Mouse (Mus musculus) heart, adult 8-10 months (tissue): ENCODE measurements at regions not wholly inside any gene's neighbourhood (a gene's known extent, or its start where the extent isn't known, plus 50 kb on each side); places are given as distances from the start of the nearest gene placed in this dataset.

Experiments
- DNase-seq: peaks from one replicate; pipeline ENCODE4 v3.0.0; 2022; ENCODE audit warnings: low spot score

DNA sequence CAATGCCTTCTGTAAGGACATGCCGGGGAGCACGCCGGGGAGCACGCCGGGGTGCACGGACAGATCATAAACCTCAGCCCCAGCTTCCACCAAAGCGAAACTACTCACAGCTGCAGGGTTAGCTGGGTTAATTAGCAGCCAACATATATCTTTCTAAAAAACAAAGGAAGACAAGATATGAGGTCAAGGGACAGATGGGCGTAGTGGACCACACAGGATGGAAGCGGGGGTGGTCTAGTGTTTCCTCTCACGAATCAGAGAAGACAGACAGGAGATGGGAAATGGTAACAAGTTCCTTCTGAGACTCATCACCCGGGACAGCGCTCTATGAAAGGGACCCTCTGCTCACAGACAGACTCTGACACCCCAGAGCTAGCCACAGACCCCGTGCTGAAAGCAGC, 60.0 kb upstream of the Ajap1 start:
- DNase-seq = no peak

DNA sequence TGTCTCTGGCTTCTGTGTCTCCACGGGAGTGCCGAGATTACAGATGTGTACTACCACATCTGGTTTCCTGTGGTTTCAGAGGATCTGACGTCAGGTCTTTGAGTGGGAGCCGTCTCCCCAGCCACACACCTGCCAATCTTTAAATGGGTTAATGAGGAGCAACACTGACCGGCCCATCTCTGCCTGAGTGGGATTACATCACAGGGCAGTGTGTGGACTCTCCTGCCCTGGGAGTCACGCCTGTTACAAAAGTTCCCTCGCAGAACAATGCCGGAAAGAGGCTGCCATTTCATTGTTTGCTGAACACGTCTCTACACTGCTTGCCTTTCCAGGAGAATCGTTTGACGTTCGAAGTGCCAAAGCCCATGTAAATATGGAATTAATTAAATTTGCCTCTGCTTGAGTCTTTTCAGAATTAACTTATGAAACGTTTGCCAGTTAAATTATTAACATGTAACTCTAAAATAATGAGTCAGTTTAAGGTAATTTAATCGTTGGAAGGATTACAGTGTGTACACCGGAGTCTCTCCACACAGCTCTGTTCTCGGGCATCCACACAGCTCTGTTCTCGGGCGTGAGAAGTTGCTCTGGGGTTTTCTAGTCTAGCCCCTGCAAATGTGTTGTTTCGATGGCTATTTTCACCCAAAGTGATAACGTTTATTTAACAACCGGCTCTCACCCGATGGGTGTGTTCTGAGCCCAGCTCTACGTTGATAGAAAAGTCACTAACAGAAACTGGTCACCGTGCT, 61.5 kb upstream of the Ajap1 start:
- no peak for DNase-seq

DNA sequence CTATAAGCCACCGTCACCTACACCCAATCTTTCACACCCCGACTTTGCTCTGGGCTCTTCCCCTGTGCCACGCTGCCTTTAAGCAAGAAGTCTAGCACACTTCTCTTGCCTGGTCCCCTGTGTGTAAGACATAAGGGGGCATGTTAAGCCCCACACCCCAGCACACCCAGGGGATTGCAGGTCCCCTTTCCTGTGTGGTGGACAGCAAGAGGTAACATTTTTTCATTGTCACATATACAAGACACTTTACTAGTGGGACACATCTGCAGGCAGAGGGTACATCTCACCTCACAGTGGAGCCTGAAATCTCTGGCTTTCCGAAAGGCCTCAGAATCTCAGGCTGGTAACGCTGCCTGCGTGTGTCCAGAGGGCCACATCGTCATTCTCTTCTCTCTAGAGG, 64.1 kb upstream of the Ajap1 start:
- DNase-seq = no peak

DNA sequence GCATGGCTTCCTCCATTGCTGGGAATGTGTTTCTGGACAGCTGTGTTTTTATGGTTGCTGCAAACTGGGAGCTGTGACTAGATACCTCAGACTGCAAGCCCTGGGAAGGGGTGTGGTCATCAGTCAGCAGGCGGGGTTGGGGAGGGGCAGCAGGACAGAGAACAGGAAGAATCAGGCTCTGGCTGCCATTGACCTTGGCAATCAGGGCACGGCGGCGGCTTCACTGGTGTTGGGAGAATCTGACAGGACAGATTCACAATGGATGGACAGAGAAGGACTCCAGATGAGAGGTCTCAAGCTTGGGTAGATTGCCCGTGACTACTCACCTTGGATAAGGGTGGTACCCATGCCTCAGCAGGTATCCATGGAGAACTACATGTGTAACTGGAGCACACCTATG, 64.5 kb upstream of the Ajap1 start:
- DNase-seq = no peak

DNA sequence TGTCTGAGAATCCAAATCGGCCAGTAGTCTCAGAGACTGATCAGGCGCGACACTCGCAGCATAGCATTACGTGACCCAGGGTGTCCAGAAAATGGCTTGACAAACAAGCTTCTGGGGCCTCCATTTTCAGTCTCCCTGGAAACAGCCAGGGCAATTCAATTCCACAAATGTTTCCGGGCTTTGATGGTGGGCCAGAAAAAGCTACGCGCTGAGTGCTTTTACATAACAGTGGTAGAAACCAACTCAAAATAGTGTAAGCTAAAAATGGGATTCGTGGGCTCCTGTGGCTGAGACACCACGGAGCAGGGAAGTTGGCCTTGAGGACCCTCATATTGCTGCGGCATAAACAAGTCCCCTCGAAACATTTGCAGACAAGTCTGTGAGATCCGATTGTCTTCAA, 65.3 kb upstream of the Ajap1 start:
- no peak for DNase-seq

DNA sequence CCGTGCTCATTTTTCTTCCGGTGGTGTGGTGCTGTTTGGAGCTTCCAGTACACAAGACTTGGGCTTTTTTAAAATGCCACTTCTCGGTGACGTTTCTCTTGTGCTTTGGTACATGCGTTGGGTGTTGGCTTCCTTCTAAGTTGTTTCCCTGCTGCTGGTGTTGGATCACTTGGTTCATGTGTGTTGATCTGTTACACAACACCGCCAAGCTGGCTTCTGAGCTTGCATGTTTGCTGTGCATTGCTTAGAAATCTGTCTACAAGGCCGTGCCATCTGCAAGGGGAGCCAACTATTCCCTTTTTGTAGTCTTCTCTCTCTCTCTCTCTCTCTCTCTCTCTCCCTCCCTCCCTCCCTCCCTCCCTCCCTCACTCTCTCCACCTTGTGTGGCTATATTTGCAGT, 68.7 kb upstream of the Ajap1 start:
- no peak for DNase-seq

DNA sequence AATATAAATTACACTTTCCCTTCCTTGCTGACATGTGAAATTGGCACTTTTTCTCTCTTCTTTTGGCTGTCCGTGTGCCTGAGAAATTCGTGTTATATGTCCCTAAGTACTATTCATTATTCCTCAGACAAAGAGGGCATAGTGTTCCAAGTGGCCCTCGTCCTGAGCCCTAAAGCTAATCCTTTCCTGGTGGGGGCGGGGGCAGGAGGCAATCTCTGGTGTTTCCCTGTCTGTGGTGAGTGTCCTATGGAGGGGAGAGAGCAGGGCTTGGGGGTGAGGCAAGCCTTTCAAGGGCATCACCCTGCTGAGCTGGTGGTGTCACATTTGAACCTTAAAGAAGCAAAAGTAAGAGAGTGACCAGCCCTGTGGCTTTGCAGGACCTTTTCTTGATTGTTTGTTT, 69.9 kb upstream of the Ajap1 start:
- no peak for DNase-seq

DNA sequence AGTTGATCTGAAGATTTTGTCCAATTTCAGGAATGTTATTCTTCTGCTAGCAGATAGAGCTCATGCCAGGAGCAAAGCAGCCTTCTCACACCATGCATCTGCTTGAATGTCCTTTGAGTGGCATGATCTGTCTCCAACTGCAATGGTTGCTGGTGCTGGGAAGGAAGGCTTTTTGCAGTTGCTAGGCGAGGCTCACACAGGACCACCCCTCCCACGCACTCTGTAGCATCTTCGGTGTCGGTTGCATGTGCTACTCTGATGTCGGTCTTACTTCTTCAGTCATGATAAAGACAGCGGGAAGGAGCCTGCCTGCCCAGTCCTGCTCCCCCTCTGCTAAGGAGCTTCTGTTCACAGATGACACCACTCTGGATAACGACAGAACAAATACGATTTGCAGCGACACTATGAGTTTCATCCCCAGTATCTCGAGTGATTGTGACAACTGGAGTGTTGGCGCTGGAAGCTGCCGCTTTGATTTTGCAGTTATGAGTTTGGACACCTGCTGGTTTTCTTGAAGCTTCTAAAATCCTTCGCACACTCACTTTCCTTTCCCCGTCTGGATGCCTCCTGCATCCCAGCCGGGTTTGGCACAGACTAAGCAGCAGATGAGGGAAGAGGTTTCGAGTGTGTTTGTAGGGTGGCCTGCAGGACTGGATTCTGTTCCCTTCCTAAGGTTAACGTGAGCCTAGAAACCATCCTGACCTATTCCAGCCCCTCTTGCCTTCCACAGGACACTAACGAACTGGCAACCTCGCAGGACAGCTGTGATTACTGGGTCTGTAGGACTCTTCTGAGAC, 75.4 kb upstream of the Ajap1 start:
- DNase-seq = no peak

DNA sequence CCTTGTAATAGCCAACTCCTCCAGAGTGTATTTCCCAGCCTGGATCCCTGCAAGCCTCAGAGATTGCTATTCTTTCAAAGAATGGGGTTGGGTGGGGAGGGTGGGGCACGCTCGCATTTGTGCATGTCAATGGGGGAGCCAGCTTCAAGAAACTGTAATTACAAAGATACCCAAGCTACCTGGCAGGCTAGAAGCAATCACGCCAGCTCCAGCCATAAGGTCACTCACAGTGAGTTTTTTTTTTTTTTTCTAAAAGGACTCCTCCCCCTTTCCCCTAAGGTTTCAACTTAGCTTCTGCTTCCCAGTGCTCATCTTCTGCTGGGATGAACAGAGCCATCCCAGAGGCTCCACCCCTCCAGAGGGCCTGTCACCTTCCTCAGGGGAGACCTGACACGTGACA, 77.0 kb upstream of the Ajap1 start:
- no peak for DNase-seq

DNA sequence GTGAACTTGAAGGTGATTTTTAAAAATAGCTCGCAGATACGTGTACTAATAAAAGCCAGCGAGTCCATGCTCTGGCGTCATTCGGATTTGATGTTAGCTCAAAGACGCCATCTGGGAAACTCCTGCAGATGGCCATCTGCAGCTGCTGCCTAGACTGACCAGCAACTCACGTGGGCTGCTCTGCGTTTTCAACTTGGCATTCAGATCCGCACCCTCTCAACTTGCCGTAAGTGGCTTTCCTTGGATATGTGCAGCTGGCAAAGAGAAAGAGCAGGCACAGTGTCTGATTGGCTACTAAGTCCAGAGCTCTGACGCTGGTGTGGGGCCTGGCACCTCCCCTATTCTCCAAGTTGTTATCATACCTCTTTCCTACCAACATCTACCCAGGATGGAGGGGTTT, 77.6 kb upstream of the Ajap1 start:
- peak; percentile 21 for DNase-seq

DNA sequence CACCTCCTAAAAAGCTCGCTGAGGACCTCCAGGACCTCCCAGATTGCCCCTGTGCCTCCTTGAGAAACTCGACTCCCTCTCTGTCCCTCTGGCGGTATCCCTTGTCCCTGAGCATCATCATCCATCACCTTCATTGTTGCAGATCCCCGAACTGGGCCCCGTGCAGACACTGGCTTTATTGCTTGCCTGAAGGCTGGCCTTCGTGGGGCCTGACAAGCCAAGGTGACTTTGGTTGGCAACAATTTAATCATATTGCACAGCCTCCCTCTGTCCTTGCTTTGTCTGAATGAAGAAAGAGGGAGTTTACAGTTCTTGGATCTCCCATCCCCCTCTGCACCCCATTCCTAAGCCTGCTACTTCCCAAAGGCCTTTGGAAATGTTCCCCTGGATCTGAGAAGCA, 78.3 kb upstream of the Ajap1 start:
- no peak for DNase-seq

DNA sequence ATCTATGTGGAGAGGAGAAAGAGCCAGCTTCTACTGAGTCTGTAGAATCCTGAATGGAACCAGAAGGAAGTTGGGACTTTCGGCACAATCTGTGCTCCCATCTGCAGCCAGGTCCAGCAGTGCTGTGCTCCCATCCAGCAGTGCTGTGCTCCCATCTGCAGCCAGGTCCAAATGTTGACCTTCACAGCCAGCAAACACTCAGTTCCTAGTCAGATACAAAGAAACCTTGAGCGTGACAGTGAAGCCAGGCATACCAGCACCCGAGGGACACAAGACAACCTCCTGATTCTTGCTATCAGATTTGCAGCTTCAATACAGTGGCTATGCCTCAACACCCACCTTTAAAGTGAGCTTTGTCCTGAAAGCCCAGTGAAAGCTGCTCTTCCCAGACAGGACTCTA, 79.4 kb upstream of the Ajap1 start:
- no peak for DNase-seq

DNA sequence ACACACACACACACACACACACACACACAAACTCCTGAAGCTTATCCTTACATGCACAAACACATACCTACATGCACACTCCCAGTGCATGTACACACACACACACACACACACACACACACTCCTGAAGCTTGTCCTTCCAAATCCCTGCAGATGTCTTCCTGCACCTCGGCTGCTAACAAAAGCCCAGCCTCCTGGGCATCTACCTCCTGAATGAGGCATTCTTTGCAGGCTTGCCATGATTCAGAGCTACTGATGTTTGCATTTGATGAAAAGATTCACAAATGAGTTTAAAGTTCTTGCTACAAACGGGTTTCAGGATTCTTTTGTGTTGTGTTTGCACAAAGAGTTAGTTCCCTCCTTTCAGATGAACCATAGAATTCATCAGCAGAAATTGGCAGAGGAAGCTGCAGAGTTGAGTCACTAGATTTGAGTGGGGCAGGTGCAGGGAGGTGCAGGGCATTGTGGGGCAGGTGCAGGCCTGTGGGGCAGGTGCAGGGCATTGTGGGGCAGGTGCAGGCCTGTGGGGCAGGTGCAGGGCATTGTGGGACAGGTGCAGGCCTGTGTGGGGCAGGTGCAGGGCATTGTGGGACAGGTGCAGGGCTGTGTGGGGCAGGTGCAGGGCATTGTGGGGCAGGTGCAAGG, 84.8 kb upstream of the Ajap1 start:
- DNase-seq = no peak

DNA sequence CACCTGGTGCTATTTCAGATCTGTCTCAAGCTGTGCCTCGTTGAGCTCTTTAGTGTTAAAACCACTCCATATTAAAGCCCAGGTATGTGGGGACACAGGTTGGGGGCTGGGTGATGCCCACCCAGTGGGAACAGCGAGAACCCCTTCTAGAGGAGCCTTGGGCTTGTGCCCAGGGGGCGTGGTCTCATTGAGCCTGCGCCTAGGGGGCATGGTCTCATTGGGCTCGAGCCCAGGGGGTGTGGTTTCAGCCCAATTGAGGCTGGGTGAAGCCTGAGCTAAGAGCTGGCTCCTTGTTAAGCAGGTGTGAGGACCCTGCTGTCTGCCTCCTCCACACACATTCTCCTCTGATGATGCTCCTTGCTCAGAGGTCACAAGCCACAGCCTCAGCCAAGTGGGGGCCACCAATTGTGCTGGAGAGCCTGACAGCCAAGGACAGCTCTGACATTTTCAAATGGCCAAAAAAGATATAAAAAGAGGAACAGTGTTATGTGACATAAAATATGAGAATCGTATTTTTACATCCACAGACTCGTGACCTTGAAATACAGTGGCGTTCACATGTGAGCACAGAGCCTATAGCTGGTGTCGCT, 90.7 kb upstream of the Ajap1 start:
- no peak for DNase-seq

DNA sequence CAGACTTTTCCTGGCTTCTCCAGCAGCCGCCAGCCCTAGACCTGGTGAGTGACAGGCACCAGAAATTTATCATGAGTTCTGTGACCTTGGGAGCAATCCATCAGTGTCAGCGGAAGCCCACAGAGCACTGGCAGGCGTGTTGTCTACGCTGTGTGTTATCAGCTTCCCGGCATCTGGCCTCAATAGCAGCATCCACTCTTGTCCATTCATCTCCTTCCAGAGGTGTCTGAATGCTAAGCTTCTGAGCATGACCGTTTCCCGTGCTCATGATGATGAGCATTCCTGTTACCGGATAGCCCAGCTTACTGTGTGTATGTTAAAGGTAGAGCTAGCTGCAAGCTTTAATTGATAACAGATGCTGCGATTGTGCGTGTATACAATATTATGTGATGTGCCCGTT, 110.7 kb upstream of the Ajap1 start:
- DNase-seq = no peak

DNA sequence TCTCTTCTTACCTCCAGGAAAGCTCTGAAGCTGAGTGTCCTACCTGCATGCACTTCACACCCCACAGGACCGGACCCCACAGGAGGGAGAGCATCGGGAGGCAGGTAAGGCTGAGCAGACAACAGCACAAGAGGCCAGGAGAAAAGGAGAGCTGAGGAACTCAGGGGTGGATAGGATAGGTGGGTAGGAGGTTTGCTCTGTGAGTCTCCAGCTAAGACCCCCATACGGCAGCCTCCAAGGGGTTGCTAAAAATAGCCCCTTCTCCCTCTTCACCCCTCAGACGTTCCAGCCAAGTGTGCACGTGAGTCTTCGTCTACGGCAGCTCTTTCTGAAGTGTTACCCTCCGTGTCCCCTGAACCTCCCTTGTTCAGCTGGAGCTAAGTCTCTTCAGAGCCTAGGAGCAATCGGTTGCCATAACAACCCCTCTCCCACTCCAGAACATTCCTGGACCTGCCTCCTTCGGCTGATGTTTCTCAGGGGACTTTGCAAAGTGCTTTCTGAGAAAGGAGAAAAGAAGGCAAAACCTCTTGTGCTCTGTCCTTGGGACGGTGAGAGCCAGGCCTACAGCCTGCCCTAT, 117.3 kb upstream of the Ajap1 start:
- DNase-seq = no peak

DNA sequence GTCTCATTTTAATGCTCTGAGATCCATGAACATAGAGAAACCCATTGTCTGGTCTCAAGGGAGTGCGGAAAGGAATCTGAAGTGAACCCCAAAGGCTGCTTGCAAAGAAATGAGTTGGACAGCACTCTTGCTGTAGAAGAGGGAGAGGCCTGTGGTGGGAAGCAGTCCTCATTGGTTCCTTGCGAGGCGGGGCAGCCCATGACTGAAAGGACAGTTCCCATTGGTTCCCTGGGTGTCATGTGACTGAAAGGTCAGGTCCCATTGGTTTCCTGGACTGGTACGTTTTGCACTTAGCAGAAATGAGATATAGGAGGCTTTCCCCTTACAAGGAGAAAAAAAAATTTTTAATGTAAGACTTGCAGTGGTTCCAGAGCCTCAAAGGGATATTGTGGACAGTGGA, 119.9 kb upstream of the Ajap1 start:
- no peak for DNase-seq

DNA sequence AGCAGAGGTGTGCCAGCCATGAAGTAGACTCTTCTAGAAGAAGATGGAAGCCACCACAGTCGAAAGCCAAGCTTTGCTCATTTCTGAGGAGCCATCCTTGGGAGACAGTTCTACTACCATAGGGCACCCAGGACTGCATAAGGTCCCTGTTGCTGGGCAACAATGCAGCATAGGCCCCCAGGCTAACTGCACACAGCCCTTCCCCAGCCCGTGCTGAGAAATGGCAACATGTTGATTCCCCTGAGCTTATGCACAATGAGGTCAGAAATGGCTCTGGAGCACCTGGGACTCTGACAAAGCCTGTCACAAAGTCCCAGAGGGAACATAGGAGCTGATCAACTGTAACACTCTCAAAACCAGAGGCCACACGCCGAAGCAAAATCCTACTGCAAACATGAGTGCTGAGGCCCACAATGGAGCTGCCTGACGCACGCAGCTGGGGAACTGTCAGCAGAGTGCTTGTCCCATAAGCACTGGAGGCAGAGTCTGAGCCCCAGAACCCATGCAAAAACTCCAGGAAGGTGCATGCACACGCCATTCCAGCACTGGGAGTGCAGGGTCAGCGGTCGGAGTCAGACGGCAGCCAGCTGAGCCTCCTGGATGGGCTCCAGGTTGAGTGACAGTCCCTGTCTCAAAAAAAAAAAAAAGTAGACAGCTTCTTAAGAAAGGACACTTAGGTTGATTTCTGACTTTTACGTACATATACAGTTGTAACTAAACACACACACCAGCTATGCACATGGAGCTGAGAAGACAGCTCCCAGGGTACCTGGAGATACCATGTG, 120.6 kb upstream of the Ajap1 start:
- no peak for DNase-seq

DNA sequence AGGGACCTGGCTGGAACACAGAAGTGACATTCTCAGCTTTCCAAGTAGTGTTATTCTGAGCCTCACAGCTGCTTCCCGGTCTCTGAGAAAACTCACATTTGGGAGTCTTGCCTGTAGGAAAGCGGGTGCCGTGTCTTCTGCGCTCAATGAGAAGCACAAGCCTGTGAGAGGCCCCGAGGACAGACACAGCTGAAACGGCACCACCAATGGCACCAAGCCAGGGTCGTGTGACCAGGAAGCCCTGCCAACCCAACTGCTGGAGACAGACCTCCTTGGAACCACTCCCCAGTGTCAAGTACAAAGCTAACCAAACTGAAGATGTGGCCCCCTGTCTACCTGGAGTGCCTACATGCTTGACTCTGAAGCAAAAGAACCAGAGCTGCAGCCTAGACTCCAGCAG, 121.3 kb upstream of the Ajap1 start:
- peak; percentile 35 for DNase-seq

DNA sequence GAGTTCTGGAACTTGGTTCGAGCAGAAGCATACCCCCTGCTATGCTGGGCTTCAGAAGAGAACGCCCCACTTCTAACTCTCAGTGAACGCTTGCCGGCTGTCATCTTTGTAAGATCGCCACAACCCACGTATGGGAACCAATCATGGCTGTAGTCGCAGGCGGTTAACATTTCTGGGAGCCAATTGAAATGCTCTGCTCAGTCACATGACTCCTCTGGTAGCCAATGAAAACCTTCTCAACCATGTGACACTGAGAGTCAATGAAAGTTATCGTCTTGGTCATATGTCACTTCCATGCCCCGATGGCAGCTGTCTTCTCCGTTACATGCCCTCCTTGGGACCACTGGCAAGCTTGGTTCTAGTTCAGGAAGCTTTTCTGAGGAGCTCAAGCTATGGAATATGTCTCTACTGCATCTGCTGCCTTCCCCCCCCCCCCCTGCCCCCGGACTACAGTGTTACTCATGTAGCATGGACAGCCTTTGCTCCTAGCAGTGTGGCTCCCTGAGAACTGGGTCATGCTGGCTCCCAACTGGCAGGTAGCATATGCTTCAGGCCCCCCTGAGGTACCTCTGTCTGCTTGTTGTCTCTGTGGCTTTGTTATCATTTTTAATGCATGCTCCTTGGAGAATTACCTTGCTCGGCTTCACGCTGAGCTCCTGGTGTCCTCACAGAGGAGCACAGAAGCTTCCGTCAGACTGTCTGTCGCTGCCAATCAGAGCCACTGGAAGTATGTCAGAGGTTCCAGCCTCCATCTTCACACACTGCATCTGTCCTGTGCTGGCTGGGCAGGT, 122.3 kb upstream of the Ajap1 start:
- DNase-seq = no peak

DNA sequence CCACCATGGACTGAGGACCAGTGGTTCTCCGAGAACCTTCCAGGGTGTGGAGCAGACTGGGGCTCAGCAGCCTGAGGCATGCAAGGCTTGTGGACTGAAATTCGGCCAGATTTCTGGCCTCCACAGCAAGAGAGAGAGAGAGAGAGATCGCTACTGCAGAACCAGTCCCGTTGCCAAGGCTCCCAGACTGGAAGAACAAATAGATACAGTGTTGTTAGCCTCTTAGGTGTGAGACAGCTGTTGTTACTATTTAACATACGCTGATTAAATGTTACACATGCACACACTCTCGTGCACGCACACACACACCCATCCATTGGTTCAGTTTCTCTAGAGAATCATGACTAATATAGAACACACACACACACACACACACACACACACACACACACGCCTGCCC, 133.4 kb upstream of the Ajap1 start:
- DNase-seq = no peak
